Mouse (Mus musculus): ENCODE results near the gene Ugp2.

GRCm38 (mm10) chr11:21309516-21309915 lies 61.5 kb downstream of the Ugp2 start:
- TF ChIP-seq POLR2A (IDR thresholded peaks at IDR 0.05; ENCODE audit: insufficient read length, low read depth): no peak
- no peak for TF ChIP-seq MYOG (IDR thresholded peaks at IDR 0.05; ENCODE audit: control insufficient read depth in 1 of 3, insufficient read depth in 1 of 3, insufficient read length in 2 of 3, low read depth in 2 of 3)
- no peak for TF ChIP-seq CEBPB (IDR thresholded peaks at IDR 0.05; ENCODE audit: insufficient read depth, poor library complexity, severe bottlenecking)
- TF ChIP-seq TCF12 (IDR thresholded peaks at IDR 0.05; ENCODE audit: insufficient read depth, poor library complexity, severe bottlenecking): no peak
- TF ChIP-seq REST (IDR thresholded peaks at IDR 0.05; ENCODE audit: insufficient read depth, insufficient read length): no peak
- no peak for TF ChIP-seq POLR2AphosphoS2 (IDR thresholded peaks at IDR 0.05; ENCODE audit: insufficient read length, low read depth)
- TF ChIP-seq MAX (IDR thresholded peaks at IDR 0.05; ENCODE audit: low read depth): no peak
- no peak for TF ChIP-seq SRF (IDR thresholded peaks at IDR 0.05; ENCODE audit: control insufficient read depth, insufficient read length, low read depth)
